Mouse (Mus musculus): ENCODE measurements around the gene Perm1.
A peak's percentile ranks its signal among the peaks of the same experiment; 100 is the strongest.

Gene Perm1

DNA sequence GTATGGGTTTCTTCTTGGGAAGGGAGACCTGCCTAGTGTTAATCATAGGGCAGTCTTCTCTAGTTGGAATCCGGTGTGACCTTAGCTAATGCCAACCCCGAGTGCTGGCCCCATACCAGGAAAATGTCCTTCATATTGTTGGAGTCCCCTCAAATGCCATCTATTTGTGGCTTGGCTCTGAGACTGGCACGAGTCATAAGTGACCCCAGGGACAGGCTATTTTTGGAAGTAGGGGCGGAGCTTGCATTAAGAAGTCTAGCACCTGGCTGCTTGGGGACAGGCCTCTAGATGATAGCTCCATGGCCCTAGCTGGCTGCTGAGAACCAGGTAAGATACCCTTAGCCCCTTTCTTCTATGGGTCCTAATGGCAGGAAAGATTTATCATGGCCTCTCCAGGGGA is at the start of gene Perm1:
Perm1 (plus strand) TSS at position 220 of the 400 bp plus-strand sequence.
- DNase-seq (ENCODE audit: low read depth, low spot score): no peak

DNA sequence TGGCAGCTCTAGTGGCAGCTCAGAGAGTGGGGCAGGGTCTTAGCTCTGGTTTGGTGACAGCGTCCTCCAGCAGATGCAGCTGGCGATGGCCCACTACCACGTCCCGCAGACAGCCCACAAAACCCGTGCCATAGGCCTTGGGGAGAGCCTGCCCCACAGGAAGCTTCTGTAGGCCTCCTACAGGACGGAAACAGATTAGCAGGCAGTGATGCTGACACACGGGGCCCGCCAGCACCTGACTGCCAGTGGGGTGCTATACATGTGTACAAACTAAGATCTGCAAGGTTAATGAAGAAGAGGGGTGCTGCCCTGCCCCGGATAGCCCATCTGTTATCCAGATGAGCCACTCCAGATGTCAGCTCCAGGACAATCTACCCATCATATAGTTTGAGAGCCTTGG is 49.2 kb upstream of the Perm1 start:
- peak; percentile 70 for DNase-seq (ENCODE audit: low read depth, low spot score)

DNA sequence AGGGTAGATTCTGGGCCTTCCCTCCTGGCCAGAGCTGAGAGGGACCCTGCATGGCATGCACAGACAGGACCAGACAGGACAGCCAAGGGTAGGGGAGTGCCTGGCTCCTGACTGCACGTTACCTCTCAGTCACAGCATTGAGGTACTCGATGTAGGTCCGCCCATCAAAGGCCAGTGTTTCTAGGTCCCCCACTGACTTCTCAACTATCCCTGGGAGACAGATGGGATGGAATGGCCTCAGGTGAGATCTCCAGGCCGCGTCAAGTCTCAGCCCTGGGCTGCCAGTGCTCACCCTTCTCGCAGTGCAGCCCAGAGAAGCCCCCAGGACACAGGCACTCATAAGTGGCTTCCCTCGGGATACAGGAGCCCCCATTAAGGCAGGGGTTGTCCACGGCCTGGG is 47.1 kb upstream of the Perm1 start:
- no peak for DNase-seq (ENCODE audit: low read depth, low spot score)

DNA sequence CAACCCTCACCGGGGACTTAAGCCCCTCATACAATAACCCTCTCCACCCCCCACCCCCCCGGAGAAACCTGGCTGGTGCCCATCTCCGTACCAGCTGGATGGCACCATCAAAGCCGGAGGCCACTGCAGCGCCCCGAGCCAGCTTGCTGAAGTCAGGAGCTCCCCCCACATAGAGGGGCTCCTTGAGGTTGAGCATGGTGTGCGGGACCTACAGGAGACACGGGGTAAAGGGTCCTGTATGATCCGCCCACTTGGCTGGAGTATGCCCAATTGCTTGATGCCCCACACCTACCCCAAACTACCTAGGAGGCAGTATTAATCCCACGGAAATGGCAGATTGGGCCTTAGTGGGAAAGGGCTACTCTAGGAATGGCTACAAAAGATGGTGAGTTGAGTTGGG is 46.5 kb upstream of the Perm1 start:
- no peak for DNase-seq (ENCODE audit: low read depth, low spot score)

DNA sequence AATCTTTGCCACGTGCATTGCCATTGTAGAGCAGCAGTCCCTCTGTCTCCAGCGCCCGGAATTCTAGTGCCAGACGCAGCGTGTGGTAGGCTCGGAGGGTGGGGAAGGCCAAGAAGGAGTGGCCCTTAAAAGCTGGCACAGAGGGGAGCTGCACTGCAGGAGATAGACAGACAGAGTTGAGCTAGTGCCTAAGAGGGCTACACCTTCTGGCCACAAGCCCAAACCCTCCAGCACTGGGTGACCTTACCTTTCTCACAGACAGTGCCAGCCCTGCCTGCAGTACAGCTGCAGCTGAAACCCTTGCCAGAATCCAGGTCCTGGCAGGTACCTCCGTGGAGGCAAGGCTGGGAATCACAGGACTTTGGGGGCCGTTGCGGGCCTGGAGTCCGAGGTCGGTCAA is 43.8 kb upstream of the Perm1 start:
- DNase-seq (ENCODE audit: low read depth, low spot score): no peak

DNA sequence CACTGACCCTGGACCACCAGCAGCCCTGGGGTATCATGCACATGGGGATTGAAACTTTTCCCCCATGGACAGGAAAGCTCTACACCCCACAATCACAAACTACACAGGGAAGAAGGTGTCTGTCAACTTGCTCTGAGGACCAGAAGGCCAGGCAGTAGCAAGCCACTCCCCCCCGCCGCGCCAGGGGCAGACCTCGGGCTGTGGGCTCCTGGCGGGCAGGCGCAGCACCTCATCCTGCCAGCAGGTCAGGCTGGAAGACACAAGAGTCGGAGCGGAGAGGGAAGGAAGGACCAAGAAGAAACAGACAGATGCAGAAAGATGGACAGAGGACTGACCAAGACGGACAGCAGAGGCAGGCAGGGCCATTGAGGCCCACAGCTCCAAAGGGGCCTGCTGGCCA is 38.0 kb upstream of the Perm1 start:
- DNase-seq (ENCODE audit: low read depth, low spot score): peak; percentile 81

DNA sequence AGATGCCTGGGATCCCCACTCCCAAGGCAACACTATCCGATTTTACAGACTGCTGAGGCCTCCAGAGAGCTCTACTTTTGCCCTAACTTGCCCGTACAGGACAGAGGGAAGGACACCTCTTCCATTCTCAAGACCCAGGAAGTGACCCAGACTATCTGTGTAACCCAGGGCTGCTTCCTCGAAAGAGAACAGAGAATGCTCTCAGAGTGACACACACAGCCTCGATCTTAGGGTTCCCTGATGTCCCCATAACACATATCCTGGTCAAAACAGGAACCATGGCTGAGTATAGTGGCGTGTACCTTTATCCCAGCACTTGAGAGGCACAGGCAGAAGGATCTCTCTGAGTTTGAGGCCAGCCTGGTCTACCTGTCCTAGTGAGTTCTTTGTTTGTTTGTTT is 31.9 kb upstream of the Perm1 start:
- DNase-seq (ENCODE audit: low read depth, low spot score): no peak

DNA sequence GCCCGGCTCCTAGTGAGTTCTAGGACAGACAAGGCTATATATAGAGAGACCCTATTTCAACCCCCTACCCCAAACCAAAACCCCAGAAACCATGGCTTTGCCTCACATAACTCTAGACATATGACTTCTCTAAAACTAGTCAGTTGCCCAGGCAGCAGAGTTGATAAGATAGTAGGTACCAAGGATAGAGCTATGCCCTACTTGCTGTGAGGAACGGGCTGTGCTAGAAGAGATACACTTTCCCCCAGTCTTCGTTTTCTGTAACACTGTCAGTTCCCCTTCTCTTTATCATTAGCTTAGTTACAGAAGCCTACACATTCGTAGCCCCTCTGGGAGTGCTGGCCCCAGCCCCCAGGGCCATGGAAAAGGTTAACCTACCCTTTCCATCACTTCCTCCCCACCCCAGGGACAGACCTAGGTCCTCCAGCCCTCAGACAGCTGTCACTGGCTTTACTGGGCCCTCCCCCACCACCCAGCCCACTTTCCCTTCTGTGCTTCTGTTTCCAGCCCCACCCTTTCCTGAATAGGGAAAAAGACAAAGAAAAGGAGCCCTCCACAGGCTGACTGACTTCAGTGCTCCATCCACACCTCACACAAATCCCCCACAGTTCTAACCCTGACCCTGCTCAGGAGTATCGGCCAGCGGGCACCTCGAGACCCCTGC is 31.2 kb upstream of the Perm1 start:
- peak; percentile 75 for DNase-seq (ENCODE audit: low read depth, low spot score)

DNA sequence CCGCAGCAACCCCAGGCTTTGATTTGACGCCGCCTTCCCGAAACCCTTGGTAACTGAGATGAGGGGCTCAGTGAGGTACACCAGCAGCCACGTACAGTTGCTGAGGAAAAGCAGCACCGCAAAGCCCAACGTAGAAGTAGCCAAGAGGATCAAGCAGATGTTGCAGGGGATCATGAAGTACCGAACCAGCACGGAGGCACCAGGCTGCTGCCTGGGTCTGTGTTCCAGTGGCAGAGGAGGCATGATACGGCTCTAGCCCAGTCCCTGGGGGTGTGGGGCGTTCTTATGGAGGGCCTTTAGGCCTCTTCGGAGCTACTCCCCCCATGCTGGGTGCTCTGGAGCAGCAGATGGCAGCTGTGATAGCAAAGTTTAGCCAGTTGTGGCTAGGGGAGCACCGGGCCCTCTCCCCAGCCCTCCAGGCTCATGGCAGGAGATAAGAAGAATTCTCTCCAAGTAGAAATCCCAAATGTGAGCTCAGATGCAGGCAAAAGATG is 30.2 kb upstream of the Perm1 start:
- no peak for DNase-seq (ENCODE audit: low read depth, low spot score)

DNA sequence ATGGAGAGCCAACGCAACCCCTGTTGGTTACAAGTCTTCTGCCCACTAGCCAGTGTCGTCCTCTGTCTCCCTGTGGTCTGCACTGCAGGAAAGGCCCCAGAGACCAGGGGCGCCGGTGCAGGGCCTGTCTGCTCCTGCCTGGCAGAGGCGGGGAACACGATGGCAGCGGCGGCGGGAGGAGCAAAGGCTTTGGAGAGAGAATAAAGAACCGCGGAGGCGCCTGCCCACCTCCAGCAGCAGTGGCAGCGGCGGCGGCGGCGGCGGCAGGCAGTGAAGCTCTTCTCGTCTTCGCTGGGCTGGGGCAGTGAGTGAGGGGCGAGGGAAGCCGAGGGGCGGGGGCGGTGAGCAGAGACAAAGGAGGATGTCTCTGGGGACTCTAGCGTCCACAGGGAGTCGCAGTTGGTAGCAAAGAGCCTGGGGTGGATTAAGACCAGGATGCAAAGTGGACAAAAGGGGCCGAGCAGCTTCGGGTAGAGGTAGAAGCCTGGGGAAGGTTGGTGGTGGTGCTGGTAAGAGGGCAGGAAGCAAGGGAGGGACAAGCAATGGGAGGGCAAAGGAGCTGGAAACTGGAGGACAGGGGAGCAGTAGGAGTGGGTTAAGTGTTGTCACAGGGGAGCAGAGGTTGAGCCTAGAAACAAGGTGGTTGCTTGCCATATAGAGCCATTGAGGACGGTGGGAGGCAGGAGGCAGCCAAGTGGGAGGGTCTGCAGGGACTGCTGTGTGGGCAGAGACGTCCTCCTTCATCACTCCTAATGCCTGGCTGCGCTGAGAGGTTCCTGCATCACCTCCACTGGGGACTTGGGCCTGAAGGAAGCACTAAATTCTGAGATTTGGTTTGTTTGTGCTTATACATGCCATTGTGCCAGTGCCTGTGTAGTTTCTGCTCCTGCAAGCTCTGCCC is 29.5 kb upstream of the Perm1 start:
- DNase-seq (ENCODE audit: low read depth, low spot score): no peak

DNA sequence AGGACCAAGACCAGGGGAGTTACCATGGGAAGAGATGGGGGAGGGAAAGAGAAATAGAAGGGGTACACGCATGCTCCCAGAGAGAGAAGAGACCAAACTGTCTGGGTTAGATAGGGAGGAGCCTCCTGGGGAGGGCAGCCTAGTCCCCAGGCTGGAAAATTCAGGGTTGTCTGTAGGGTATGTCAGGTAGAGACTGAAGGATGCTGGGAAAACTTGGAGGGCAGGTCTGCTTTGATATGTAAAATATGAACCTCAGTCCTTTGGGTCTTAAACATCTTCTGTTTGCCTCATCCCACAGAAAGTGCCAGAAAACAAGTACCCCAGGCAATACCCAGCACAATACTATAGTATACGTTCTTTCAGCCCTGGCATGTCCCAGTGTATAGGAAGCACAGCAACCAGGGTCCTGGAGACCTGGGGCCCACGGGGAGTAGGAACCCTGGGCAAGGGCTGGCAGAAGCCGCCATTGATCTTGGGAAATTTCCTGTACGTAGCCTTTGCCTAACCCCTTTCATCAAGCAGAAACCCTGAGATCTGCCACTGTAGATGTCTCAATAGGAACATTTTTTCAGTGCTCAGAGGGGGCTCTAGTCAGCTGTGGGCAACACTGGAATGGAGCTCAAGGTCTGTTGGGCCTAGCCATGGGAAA is 27.4 kb upstream of the Perm1 start:
- DNase-seq (ENCODE audit: low read depth, low spot score): no peak

DNA sequence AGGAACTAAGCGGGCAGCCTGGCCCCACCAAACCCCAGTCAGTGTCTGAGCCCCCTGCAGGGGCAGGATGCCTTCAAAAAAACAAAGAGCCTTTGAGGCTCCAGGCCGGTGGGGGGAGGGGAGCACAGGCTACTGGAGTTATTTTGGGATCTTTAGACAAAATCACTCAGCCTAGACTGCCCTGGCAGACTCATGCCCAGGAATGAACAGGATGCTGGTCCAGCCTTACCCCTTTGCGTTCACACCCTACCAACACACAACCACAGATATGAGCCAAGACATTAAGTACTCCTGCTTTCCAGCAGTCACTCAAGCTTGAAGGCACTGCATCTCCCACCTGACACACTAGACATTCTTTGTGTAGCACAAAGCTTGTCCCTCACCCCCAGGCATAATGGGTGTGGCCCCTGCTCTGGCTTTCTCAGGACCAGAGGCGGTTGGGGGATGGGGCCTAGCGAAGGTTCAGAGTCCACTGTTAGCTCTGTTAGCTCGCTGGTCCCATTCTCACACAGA is 26.8 kb upstream of the Perm1 start:
- DNase-seq (ENCODE audit: low read depth, low spot score): peak; percentile 98

DNA sequence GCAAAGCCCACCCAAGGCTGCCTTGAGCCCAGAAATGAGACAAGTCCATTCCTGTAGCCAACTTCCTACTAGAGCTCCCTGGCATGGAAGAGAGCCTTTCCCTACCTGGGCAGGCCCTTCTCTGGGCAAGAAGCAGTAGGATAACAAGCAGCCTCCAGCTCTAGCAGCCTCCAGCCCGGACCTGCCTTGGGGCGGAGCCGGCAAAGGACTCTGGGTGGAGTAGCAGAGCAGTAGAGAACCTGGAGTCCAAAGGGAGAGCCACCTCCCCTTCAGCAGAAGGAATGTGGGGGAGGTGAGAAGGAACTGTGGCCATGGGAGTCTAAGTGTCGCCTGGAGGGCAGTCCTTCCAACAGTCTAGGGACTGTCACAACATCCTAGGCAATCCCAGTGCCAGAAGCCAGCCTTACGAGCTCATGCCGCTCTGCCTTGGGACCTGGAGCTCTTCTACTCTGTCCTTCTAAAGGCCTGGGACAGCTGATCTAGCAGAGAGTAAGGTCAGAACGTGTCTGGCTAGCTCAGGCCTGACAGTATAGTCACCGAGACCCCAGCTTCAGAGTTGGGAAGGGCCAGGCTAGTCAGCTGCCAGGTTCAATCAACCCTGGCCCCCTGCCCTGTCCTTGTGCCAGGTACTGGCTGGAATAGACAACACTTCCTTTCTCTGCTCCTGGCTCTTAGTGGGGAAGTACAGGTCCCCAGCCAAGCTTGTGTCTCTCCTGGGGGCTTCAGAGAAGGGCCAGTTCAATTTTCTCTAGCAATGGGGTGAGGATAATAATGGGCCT is 23.1 kb upstream of the Perm1 start:
- DNase-seq (ENCODE audit: low read depth, low spot score): peak; percentile 90

DNA sequence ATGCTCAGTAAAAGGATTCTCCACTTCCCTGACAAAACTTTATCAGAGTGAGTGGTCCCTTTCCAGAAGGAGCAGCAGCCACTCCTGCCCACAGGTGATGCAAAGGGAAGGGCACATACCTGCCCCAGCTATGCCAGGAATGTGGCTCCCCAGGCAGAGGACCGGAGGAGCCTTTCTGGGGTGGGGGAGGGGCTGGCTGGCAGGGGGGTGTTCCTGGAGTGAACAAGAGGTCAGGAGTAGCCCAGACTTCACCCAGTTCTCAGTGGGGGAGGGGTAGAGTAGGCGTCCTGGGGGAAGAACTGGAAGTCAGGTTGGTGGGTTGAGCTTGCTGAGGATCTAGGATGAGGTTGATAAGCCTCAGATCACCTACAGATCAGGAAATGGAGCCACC is 22.5 kb upstream of the Perm1 start:
- peak; percentile 94 for DNase-seq (ENCODE audit: low read depth, low spot score)

DNA sequence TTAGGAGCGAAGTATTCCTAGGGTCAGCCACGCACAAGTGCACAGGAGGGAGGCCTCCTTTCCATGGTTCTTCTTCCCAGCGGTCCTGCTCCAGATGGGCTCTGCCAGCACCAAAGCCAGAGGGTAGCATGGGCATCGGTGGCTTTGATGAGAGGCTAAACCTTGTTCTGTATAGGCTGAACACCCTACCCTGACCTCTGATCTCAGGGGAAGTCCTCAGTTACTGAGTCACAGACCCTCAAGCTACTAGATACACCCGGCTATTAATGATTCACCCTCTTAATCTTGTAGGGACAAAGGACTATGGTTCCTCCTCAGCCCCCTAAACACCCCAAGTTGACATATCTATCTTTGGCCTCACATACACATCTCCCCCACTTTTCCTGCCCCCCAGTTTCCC is 21.8 kb upstream of the Perm1 start:
- DNase-seq (ENCODE audit: low read depth, low spot score): no peak

DNA sequence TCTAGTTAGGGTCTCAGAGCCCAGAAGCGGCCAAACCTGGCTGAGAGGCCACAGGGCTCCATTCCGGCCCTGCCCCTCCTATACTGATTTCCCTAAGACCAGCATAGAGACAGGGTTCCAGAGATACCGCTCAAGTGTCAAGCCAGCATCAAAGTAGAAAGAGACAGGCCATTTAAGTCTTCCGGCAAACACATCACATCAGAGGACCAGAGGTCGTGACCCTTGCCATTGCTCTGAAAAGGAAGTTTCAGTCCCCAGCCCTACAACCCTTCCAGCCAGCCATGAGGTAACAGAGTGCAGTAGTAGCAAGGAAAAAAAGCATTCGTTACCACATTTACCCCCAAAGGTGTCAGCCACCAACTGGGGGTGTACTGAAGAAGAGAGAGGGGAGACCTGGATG is 21.3 kb upstream of the Perm1 start:
- peak; percentile 54 for DNase-seq (ENCODE audit: low read depth, low spot score)

DNA sequence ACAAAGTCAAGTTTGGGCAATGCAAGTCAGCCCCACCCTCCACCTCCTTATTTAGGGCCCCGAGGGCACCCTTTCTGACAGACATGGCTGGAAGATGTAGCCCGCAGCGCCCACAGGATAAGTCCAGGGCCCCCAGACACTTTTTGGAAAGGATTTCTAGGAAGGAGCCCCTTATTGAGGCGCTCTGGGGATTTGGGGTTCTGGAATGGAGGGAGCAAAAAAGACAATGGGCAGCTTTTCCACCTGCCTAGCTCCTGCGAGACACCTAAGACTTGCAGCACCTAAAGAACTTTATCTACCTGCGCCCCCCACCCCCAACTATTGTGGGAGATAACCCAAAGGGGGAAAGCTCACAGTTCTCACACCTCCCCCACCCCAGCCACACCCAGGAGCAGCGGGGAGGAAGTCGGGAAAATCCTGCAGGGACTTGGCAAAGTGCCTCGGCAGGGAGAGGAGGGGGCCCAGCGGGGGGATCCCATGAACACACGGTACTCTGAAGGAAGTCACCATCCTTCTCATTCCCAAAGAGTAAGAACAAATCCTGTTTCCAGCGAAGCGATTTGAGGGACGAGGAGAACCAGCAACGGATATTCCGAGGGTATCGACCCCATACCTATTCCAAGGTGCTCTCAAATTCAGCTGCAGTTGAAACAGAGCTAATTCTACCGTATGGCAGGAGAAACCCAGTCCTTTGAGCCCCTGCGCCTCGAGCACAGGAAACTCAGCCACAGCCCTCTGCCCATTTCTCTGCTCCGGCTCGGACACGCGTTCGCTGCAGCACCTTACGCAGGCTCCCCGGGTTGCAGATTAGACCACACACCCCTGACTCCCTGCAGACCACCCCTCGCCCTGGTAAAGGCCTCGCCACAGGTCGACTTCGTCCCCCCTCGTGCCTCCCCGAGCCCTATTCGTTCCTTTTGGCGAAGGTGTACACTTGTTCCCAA is 19.5 kb upstream of the Perm1 start:
- DNase-seq (ENCODE audit: low read depth, low spot score): no peak

DNA sequence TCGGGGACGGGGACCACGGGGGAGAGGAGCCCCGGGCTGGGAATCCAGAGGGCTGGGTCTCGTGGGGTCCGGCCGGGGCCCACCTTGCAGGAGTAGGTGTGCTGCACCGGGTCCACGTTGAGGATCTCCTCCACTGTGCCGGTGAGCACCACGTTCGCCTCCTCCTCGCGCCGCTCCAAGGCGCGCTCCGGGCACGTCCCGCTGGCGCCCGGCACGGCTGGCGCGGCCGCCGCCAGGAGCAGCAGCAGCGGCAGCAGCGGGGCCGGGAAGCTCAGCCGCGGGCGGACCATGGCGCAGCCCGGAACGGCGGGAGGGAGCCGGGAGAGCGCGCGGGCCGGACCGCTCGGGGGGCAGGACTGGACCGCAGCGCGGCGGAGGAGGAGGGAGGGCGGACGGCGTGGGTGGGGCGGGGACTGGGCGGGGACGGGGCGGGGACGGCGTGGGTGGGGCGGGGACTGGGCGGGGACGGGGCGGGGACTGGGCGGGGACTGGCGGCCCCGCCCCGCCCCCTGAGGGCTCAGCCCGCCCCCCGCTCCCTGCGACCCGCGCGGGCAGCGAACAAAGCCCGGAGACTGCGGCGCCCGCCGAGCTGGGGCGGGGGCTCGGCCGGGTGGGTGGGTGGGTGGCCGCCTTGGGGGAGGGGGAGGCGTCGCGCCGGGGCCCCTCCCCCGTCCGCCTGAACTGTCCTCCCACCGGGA is 18.4 kb upstream of the Perm1 start, which contains the start of gene Agrn:
Agrn (minus strand) TSS at position 358 of the 698 bp plus-strand sequence.
- DNase-seq (ENCODE audit: low read depth, low spot score): no peak

DNA sequence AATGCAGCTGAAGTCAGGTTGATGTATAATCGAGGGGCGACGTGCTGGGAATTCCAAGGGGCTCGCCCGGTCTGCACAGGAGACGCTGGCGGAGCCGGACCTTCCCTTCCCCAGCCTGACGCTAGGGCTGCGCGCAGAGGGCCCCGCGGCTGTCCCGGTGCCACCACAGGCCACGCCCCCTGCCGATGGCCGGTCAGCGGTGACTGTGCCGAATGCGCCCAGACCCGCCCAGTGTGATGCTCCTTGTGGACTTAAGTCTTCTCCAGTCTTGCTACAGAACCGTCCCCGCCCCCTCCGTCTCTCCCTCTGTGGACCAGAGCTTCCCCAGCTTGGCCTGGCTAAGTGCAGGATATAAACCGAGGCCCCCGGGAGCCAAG is 17.9 kb upstream of the Perm1 start:
- DNase-seq (ENCODE audit: low read depth, low spot score): peak; percentile 93

Measured in ZHBTc4 (cell line).